Mouse (Mus musculus) heart, postnatal 25 days (tissue): ENCODE results near the gene Actl6b. TPM values are rescaled to one million over a fixed set of nuclear protein-coding genes. Genes with fewer than 3 reads are reported as not detected.

Experiments used
- DNase-seq: peaks from one replicate; pipeline ENCODE4 v3.0.0; 2022; ENCODE audit warnings: low spot score
- intact Hi-C: fragments of 180-260 bp; cut with DNase I; formaldehyde crosslinking; loops from one replicate; pipeline ENCODE4 v1.15.1; 2025
- total RNA-seq, 2 experiments: library from RNA; stranded (reverse); gene quantifications; 2 replicates each; pipeline ENCODE4 v1.2.3; 2021

Gene Actl6b
- total RNA-seq, 2 experiments from 2014 or later = not detected

GRCm38 (mm10) chr5:137527413-137527812 is 25.9 kb upstream of the Actl6b start:
- intact Hi-C loops = no loop called here
- no peak for DNase-seq

DNA sequence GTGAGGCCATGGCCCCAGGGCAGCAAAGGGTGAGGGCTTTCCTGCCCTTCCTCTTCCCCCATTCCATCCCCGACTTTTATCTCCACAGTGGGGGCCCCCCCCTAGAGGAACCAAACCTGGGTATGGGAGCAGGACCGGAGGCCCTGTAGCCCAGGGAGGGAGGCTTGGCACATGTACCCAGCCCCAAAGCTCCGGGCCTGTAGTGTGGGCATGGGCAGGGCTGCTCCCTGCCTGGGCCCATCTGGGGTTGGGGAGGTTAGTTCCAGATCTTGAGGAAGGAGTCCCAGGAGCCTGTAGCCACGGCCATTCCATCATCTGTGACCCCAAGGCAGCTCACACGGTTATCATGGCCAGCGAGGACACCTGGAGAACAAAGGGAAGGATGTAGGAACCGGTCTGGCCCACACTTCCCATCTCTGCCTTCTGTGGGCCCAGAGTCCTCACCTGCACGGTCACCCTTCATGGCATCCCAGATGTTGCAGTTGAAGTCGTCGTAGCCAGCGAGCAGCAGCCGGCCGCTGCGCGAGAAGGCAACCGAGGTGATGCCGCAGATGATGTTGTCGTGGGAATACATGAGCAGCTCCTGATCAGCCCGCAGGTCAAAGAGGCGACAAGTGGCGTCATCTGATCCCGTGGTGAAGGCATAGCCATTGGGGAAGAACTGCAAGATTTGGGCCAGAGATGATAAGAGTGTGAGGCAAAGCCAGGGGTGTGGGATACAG is 24.9 kb upstream of the Actl6b start:
- intact Hi-C loops = no loop called here
- no peak for DNase-seq

DNA sequence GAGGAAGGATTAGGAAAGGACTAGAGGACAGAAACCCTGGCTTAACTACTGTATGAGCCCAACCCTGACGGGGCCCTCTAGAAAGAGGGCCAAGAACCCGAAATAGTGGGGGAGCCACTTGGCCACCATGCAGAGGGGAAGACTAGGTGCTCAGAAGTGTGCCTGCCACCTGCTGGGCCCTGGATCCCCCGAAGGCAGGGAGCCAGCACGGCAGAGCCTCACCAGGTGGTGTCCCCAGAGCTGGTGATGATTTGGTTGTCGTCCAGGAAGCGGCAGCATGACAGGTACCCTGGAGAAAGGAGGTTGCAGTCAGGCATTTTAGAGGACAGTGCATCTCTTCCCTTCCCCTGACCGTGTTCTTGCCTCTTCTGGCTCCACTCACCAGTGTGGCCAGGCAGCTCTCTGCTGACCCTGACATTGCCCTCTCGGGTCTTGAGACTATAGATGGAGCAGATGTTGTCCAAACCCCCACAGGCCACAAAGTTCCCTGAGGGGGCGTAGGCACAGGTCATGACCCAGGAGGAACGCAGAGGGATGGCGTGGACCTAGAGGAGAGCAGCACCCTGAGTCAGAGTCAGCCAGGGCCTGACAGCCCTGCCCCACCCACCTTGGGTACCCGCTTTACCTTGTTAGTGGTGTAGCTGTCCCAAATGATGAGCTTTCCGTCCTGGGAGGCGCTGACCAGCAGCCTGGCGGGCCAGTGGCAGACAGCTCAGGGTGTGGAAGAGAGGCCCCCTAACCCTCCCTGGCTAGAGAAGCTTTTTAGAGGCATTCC is 23.9 kb upstream of the Actl6b start:
- DNase-seq = no peak
- intact Hi-C loops = no loop called here

DNA sequence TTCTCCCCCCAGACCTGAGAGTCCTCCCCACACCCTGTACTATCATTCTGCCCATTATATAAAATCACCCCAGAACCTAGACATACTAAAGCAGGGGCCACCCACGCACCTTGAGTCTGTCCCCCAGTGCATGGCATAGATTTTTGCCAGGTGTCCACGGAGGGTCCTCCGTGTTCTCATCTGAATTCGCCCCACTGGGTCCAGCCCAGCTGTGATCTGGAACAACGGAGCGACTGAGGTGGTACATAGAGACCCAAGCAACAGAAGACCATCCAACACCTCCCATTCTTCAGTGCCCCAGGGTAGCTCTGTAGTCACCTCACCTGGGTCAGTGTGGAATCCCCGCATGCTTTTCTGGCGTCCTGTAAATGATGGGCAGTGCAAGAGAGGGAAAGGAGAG is 23.2 kb upstream of the Actl6b start:
- intact Hi-C loops = loop anchor here (1.0 to 5.0 kb wide), 5 partner anchors 20 to 227 kb away; partner anchors contain the start of gene Pop7

DNA sequence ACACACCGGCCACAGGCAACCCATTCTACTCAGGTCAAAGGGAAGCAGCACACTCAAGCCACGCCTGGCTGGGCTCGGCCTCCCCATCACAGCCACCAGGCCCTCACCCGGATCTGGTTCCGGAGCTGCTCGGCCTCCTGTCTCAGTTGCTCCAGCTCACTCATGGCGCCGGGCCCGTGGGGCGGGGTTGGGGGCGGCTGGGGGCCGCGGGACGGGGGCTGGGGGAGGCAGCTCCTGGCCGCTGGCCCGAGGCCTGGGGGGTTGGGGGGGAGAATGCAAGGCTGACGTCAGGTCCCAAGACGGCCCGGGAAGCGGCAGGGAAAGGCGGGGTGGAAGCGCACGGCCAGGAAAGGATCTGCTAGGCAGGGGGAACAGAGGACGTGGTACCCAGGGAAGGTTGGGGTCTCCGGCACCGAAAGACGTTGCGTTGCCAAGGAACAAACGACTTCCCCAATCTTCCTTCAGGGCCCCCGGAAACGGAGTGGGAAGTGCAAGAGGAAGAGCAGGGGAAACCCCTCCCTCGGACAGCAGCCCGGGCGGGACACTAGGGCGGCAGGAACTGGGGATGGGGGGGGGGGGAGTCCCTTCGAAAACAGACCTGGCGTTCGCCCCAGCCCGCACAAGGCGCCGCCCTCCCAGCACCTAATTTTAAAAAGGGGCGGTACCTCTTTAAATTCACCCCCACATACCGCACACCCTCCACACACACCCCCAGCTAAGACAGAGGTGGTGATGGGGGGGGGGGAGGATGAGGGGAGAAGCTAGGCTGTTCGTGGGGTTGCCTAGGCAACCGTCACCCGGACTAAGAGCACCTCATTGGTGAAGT is 22.5 kb upstream of the Actl6b start:
- intact Hi-C loops = loop anchor here (1.0 to 5.0 kb wide), 5 partner anchors 20 to 226 kb away; partner anchors contain the start of gene Pop7
- peak; percentile 61 for DNase-seq

More for the DNA sequence above, 23.2 kb upstream of the Actl6b start:
- no peak for DNase-seq

- intact Hi-C loops = loop anchor here (2.0 to 5.0 kb wide), 5 partner anchors 29 to 226 kb away; partner anchors contain the start of genes Mospd3 and Pop7
- no peak for DNase-seq
Observed at GRCm38 (mm10) chr5:137531414-137532130, 21.7 kb upstream of the Actl6b start.

DNA sequence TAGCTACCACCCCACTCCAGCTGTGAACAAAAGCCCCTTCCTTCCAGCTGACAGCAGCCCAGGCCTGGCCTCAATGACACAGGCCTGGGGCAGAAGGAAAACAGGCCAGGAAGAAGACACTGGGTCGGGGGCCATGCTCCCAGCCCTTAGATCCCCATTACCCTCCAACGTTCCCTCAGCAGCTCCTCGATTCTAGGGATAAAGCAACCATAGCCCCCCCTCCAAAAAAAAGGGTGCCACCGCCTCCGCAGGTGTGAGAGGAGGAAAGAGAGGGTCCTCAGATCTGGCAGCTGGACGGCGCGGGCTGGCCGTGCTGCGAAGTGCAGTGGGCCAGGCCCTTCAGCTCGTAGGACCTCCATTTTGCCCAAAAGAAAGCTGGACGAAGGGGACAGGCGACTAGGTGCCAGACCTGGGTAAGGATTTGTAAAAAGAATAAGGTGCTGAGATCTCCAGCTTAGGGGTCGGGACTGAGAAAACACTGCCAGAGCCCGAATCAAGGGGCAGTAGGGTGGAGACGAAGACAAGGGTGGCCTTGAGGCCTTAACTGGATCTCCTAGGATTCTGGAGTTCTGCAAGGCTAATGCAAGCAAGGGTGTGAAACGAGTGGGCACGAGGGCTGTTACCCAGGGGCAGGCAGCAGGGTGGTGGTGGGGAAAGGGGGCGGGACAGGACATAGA is 21.0 kb upstream of the Actl6b start:
- DNase-seq = no peak
- intact Hi-C loops = loop anchor here (2.0 to 5.0 kb wide), 4 partner anchors 69 to 225 kb away; partner anchors contain the start of gene Mospd3

DNA sequence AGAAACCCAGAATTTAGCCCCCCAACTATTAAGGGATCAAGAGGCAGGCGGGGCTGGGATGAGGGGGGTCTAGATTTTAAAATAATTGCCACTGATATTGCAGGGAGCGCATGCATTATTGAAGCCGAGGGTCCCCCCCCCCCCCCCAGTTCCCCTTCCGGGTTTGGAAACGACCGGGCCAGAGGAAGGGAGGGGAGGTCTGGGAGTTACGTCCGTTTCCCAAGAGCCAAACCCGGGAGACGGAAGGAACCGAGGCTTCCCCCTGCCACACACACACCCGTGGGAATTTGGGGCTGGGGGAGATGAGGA is 20.6 kb upstream of the Actl6b start:
- intact Hi-C loops = loop anchor here (2.0 to 5.0 kb wide), 4 partner anchors 68 to 225 kb away; partner anchors contain the start of gene Mospd3
- no peak for DNase-seq

GRCm38 (mm10) chr5:137533117-137533827 is 20.0 kb upstream of the Actl6b start, which contains the start of the genes Epo and Gnb2:
Gene Epo (minus strand): TSS chr5:137533242.
Gene Gnb2 (minus strand): TSS chr5:137533510.
- intact Hi-C loops = loop anchor here (2.0 to 5.0 kb wide), 4 partner anchors 68 to 224 kb away; partner anchors contain the start of gene Mospd3
- peak; percentile 97 for DNase-seq

DNA sequence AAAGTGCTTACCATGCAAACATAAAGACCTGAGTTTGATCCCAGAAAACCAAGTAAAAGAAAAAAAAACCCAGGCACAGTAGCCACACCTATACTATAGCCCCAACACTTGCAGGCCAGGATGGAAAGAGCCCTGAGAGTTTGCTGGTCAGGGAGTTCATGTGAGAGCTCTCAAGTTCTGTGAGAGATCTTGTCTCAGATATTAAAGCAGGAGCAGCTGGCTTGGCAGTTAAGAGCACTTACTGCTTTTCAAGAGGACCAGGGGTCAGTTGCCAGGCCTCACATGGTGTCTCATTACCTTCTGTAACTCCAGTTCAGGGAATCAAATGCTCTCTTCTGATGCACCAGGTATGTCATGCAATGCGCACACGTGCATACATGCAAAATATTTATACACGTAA is 18.6 kb upstream of the Actl6b start:
- DNase-seq = no peak
- intact Hi-C loops = loop anchor here (5.0 kb wide), 3 partner anchors 118 to 223 kb away; no protein-coding TSS in a partner anchor

DNA sequence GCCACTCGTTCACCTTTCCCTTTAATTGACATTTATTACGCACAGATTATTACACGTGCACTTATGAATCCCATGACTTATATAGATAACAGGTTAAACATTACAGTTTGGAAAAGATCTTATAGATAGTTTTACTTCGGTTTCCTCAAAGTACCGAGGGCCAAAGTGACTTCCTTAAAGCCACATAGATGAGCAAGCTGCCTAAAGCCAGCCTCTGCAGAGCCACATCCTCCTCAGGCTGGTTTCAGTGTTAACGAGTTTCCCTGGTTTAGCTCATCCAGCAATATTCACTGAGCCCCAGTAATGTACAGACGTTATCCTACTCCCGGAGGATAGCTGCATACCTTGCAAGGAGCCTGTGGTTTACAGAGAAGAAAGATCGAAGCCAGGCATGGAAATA is 18.0 kb upstream of the Actl6b start:
- intact Hi-C loops = no loop called here

DNA sequence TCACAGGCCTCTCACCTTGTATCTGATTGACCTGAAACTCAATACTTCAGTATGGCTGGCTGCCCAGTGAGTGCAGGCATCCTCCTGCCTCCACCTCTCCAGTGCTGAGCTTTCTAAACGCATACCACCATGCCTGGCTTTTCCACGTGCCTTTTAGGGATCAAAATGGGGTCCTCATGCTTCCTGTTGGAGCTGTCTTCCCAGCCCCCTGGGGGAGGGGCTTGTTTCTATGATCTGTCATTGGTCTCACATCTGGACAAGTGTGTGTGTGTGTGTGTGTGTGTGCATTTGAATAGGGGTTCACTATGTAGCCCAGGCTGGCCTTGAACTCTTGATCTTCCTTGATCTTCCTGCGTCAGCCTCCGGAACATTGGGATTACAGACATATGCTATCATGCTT is 15.9 kb upstream of the Actl6b start:
- DNase-seq = no peak
- intact Hi-C loops = no loop called here

More for the DNA sequence above, 18.0 kb upstream of the Actl6b start:
- no peak for DNase-seq

GRCm38 (mm10) chr5:137539291-137539801 is 14.0 kb upstream of the Actl6b start:
- intact Hi-C loops = no loop called here
- no peak for DNase-seq

GRCm38 (mm10) chr5:137540991-137541390 is 12.3 kb upstream of the Actl6b start:
- no peak for DNase-seq
- intact Hi-C loops = no loop called here

DNA sequence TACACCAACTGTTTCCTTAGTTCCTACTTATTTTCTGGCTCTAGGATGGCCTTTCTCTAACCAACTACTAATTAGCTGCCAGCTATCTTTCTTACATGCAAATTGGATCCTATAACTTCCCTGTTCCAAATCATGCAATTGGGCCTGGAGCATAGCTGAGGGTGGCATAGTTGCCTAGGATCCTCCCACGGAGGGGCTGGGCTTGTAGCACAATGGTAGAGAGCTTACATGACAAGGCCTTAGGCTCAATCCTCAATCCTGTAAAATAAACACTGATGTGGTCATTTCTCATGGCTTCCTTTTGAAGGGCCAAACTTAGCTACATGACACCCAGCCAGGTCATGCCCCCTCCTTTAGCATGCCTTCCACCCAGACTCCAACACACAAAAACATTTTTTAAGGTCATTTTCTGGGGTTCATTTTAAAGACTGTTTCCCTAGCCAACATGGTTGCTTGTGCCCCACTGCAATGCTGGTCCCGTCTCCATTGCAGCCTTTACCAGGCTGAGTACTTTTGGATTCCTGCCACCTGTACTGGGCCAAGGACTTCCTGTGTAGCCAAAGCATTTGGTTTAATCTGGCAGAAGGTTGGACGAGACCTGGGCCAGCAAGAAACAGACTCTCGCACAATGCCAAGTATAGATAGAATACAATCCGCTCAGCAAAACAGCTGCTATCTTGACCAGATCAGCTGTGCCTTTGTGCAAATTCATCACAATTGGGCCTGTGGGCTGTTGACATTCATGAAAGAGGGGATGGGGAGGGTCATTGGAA is 11.4 kb upstream of the Actl6b start:
- intact Hi-C loops = no loop called here
- no peak for DNase-seq

- DNase-seq = no peak
- intact Hi-C loops = no loop called here
Observed at GRCm38 (mm10) chr5:137544926-137545325, 8.4 kb upstream of the Actl6b start.

GRCm38 (mm10) chr5:137545596-137545995 is 7.7 kb upstream of the Actl6b start:
- intact Hi-C loops = no loop called here
- no peak for DNase-seq
